Mouse (Mus musculus): ENCODE data around the gene Lsg1. TPM values are rescaled to one million over a fixed set of nuclear protein-coding genes. Genes with fewer than 3 reads are reported as not detected.
A peak's percentile ranks its signal among the peaks of the same experiment; 100 is the strongest.

The Lsg1 gene
- polyA plus RNA-seq, 1 experiment from 2014 or later: 54.5 TPM

DNA sequence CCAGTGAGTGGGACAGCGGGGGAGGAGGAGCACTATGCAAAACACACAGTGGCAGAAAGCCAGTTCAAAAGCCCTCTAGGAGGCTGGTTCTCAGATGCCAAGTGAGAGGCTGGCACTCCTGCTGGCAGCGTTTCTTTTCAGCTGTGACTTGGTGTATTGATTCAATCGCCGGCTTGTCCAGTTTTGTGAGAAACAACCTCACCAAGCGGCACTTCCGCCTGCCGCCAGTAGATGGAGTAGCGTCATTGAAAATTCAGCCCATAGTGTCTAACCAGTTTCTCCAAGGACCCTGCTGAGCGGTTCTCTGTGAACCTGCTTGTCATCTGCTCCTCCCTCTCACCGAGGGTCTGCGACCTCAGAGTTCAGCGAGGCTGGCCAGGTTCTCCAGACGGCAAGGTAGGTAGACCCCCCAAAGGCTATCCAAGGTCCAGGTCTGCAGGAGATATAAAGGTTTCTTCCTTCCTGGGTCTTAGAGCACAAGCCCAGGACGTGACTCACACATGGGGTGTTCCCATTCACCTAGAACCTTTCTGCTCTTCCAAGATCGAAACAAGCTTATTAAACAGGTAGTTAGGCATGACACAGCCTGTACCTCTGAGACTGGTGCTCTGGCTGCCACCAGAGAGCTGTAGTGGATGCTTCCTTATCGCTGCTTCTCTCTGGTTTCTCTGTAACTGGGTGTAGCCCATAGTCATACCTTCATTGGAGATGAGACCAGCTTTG lies 9.7 kb upstream of the Lsg1 start:
- peak overlapping the region; percentile 51 for H3K4me2 ChIP-seq
- peak; percentile 42; the same call in 1 of the 2 replicates for ATAC-seq (ENCODE audit: low read depth)
- no peaks in the 10 kb centered on the region for H3K36me3 ChIP-seq
- WGBS: 10% methylated on average over 16 of the region's 16 CpGs
- H3K9ac ChIP-seq: peak overlapping the region; percentile 55; the same call in 1 of the 2 replicates
- H3K4me3 ChIP-seq: peak overlapping the region; percentile 14; the same call in 1 of the 2 replicates
- H3K9me3 ChIP-seq: no peaks in the 10 kb centered on the region
- H3K27ac ChIP-seq (replicated peaks): 0 out of 2 replicates have a peak overlapping the region, but pooled peaks have one; percentile 15
- H3K4me1 ChIP-seq (replicated peaks): peaks cover 42% of the 10 kb centered on the region
- peaks cover 23% of the 10 kb centered on the region for H3K27me3 ChIP-seq

DNA sequence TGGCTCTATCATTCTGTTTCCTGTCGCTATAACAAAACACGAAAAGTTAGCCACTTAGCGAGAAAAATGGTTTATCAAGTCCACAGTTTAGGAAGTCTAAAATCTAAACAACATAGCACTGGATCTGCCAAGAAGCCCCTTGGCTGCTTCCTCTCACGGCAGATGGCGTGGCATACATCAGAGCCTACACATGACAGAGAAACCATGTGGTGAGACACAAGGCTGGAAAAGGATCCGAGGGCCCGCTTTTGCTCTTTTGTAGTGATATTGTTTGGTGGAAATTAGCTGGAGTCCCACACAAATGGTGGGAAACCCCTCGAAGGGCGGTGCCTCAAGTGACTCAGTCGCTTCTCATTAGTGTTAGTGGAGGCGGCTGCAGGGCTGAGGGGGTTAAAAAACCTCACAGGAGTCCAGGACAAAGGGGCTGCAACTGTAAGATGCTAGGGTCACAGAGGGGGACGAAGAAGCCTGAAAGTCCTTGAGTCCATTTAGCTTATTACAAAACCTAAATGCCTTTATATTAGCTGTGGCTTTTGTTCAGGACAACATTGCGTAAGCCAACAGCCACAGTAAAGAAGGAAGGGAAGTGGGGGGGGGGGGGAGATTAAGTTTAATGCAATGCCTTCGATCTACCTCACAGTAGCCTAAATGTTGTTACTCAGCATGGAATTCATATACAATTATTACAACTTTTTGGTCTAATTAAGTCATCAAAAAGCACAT lies 8.6 kb upstream of the Lsg1 start:
- H3K4me1 ChIP-seq (replicated peaks): peaks cover 31% of the 10 kb centered on the region
- H3K27me3 ChIP-seq: peaks cover 12% of the 10 kb centered on the region
- no peaks in the 10 kb centered on the region for H3K36me3 ChIP-seq
- no peaks in the 10 kb centered on the region for H3K9me3 ChIP-seq
- H3K27ac ChIP-seq (replicated peaks): no peak overlapping the region
- no peak overlapping the region for H3K9ac ChIP-seq
- ATAC-seq (ENCODE audit: low read depth): no peak
- no peak overlapping the region for H3K4me3 ChIP-seq
- H3K4me2 ChIP-seq: no peak overlapping the region
- 58% methylated on average over 14 of the region's 14 CpGs for WGBS

DNA sequence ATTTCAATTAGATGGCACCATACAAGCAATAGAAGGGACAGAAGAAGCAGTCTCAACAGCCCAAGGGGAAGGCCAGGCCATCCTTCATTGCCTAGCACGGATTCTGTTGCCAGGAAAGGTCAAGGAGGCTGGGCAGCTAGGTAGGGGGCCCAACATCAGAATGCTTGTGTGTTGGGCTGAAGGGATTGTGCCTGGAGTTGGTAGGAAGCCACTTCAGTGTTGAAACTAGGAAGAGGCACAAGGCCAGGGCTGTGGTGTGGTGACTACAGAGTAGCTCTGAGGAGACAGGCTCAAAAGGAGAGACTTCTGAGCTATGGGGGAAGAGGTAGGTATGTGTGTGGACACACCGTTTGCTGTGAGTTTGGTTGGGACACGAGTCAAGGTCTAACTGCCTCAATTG lies 8.0 kb upstream of the Lsg1 start:
- ATAC-seq (ENCODE audit: low read depth): no peak
- Histone ChIP-seq H3K4me2 (no peak overlapping the region), H3K36me3 (no peaks in the 10 kb centered on the region), H3K4me1 (replicated peaks) (peaks cover 24% of the 10 kb centered on the region), H3K9me3 (no peaks in the 10 kb centered on the region), H3K27me3 (0 out of 2 replicates have a peak, but pooled peaks cover 5% of the 10 kb centered on the region), H3K9ac (no peak overlapping the region), H3K27ac (replicated peaks) (no peak overlapping the region), H3K4me3 (no peak overlapping the region)
- 58% methylated on average over 3 of the region's 3 CpGs for WGBS

DNA sequence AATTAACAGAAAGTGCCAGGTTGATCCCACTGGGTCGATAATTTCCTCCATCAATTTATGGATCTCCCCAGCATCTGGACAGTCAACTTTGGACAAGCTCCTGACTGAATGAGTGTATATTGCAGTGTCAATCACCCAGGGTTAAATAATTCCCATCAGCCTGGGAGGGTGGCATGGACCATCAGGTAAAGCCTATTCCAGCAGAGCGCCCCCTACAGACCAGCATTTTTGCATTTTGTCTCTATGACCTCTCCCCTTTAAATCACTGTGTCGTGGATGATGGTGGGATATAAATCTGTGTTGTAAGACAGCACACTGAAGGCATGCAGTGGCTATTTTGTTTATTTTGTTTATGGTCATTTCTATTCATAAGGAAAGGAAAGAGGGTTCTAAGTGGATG lies 4.6 kb upstream of the Lsg1 start:
- 0 out of 2 replicates have a peak, but pooled peaks cover 4% of the 10 kb centered on the region for H3K27me3 ChIP-seq
- H3K4me3 ChIP-seq: no peak overlapping the region
- H3K9me3 ChIP-seq: no peaks in the 10 kb centered on the region
- 47% methylated on average over 3 of the region's 3 CpGs for WGBS
- no peak overlapping the region for H3K9ac ChIP-seq
- no peak for ATAC-seq (ENCODE audit: low read depth)
- no peak overlapping the region for H3K27ac ChIP-seq (replicated peaks)
- H3K4me2 ChIP-seq: no peak overlapping the region
- H3K4me1 ChIP-seq (replicated peaks): peaks cover 10% of the 10 kb centered on the region
- H3K36me3 ChIP-seq: no peaks in the 10 kb centered on the region

DNA sequence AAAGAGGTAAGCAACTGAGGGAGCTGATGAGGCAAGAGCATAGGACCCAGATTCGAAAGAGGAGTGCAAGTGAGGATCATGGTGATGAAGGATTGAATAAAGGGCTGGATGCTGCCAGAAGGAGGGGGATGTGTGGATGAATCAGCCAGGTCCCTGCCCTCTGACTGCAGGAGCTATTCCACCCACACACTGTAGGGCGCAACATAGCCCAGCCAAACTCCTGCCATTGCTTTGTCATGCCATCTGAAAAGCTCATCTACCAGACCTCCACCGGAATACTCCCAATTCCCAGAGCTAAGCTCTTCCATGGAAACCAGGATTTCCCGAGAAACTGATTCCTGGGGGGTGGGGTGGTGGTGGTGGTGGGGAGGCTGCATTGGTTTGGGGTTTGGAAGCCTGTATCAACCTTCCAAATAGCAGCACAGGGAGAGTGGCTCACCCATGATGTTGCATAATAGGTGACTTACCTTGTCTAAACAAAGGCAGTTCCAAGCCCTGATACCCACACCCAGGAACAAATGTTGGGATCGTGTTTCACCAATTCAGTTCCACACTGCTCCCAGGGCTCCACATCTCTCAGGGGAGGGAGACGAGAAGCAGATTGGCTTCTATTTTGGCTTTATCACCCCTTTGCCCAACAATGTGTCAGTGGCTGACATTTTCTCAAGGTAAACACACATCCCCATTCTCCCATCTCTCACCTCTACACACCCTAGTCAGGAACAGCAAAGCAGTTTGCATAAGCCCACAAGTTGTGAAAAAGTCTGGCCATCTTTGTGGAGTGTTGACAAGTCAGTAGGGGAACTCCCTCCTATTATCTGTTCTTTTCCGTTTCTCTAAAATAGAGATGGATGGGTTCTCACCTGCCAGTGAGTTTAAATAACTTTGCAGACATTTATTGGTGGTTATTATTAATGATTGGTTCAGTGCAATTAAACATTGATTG lies 3.1 kb upstream of the Lsg1 start:
- Histone ChIP-seq H3K27ac (replicated peaks) (no peak overlapping the region), H3K4me1 (replicated peaks) (peaks cover 17% of the 10 kb centered on the region), H3K27me3 (no peaks in the 10 kb centered on the region), H3K4me2 (no peak overlapping the region), H3K4me3 (no peak overlapping the region), H3K9ac (no peak overlapping the region), H3K9me3 (no peaks in the 10 kb centered on the region), H3K36me3 (peaks cover 2% of the 10 kb centered on the region; the same call in 1 of the 2 replicates)
- ATAC-seq (ENCODE audit: low read depth): no peak
- 42% methylated on average over 7 of the region's 7 CpGs for WGBS

DNA sequence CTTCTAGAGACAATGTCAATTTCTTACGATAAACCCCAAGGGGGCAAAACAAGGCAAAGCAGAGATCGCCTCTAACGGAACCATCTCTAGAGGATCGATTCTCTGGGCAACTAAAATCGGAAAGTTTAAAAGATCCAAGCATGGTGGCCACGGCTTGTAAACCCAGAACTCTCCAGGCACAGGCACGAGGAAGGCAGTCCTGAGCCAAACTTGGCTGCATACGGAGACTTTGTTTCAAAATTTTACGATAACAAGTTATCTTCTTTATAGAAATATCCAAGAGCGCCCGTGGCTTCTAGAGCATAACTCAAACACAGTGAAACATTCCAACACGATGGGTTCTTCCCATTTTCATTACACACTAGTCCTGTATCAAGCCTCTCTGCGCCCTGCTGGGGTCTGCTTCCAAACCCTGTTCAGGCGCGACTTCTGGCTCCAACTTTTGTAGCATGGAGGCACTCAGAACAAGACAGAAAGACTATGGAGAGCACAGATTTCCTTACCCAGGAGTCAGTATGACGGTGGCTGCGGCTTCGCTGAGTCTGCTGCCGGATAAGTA lies 378 bp downstream of the Lsg1 start:
- 4% methylated on average over 19 of the region's 19 CpGs for WGBS
- Histone ChIP-seq H3K27me3 (no peaks in the 10 kb centered on the region), H3K9me3 (no peaks in the 10 kb centered on the region), H3K9ac (peak overlapping the region; percentile 73), H3K4me2 (peak overlapping the region; percentile 96), H3K27ac (replicated peaks) (peak overlapping the region; percentile 25; the same call in 1 of the 2 replicates), H3K4me3 (peak overlapping the region; percentile 72), H3K4me1 (replicated peaks) (peaks cover 20% of the 10 kb centered on the region), H3K36me3 (peaks cover 35% of the 10 kb centered on the region)
- peak; percentile 65 for ATAC-seq (ENCODE audit: low read depth)

DNA sequence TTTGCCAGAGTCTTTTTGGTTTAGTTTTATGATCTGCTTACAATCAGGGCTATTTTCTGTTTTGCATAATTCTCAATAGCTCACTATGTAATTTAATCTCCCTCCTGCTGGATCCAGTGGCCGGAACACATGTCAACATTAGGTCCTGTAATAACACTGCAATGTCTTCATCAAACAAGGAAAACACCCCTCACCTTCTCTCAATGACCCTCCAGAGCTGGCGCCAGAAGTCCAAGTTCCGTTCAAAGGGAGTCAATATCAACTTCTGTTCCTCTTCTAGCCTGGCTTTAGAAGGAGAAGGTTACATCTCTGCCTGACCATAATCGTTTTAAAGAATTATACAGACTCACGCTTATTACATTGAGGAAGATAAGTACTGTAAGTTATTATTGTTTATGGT lies 6.6 kb downstream of the Lsg1 start:
- ATAC-seq (ENCODE audit: low read depth): no peak
- 92% methylated on average over 5 of the region's 5 CpGs for WGBS
- no peak overlapping the region for H3K9ac ChIP-seq
- H3K4me2 ChIP-seq: no peak overlapping the region
- H3K4me3 ChIP-seq: no peak overlapping the region
- H3K27ac ChIP-seq (replicated peaks): no peak overlapping the region
- H3K27me3 ChIP-seq: no peaks in the 10 kb centered on the region
- peaks cover 98% of the 10 kb centered on the region for H3K36me3 ChIP-seq
- peaks cover 5% of the 10 kb centered on the region; the same call in 1 of the 2 replicates for H3K4me1 ChIP-seq (replicated peaks)
- H3K9me3 ChIP-seq: no peaks in the 10 kb centered on the region

DNA sequence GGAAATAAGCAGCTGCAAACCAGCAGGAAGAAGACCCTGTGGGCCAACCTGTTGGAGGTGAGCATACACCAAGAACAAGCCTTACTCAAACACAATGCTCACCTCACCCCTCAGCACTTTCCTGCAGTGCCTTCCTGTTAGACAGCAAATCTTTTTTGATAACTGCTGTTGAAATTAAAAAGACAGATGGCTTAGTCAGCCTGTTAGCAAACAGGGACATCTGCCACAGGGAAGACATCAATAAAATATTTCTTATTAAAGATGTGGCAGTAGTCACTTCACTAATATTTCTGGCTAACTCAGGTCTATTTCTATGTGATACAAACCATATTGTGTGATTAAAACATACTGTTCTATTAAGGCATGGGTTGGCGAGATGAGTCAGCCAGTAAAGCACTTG lies 11.0 kb downstream of the Lsg1 start:
- no peak overlapping the region for H3K4me3 ChIP-seq
- H3K4me2 ChIP-seq: no peak overlapping the region
- peaks cover 95% of the 10 kb centered on the region for H3K36me3 ChIP-seq
- no peak overlapping the region for H3K27ac ChIP-seq (replicated peaks)
- 95% methylated on average over 1 of the region's 1 CpGs for WGBS
- no peaks in the 10 kb centered on the region for H3K9me3 ChIP-seq
- no peaks in the 10 kb centered on the region for H3K27me3 ChIP-seq
- no peak overlapping the region for H3K9ac ChIP-seq
- ATAC-seq (ENCODE audit: low read depth): no peak
- no peaks in the 10 kb centered on the region for H3K4me1 ChIP-seq (replicated peaks)

DNA sequence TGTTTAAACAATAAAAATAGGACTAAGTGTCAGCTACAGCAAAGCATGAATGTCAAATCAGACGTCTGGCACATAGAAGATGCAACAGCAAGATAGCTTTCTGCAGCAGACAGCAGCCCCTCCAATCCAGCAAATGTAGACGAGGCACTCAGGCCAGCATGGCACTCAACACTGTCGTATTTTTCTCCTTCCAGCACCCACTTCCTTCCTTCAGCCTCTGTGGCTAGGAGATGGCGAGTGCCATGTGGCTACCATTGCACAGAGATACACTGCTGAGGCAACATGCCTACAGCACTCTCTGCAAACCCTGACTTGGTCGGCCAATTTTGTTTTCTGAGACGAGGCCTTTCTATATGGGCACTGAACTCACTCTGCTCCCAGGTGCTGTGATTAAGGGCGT lies 11.6 kb downstream of the Lsg1 start:
- Histone ChIP-seq H3K9me3 (no peaks in the 10 kb centered on the region), H3K9ac (no peak overlapping the region), H3K27me3 (no peaks in the 10 kb centered on the region), H3K4me2 (no peak overlapping the region), H3K27ac (replicated peaks) (no peak overlapping the region), H3K4me3 (no peak overlapping the region), H3K4me1 (replicated peaks) (no peaks in the 10 kb centered on the region), H3K36me3 (peaks cover 95% of the 10 kb centered on the region)
- no peak for ATAC-seq (ENCODE audit: low read depth)
- 87% methylated on average over 7 of the region's 7 CpGs for WGBS

DNA sequence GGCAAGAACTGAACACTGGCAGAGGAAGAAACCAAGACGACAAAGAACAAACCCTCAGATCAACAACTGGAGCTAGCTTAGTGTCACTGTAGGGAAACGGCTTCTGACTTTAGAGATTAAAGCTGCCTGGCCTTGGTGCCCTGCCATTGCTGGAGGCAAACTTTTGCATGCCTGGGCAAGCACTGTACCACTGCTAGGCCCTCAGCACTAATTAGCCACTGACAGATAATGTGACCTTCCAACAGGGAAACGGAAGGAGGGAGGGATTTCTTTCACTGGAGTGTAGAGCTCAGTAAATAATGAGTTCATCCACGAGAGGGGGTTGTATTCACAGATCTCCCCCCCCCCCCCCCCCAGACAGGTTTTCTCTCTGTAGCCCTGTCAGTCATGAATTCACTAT lies 15.2 kb downstream of the Lsg1 start:
- H3K9ac ChIP-seq: no peak overlapping the region
- no peak for ATAC-seq (ENCODE audit: low read depth)
- no peak overlapping the region for H3K4me2 ChIP-seq
- H3K4me3 ChIP-seq: no peak overlapping the region
- no peak overlapping the region for H3K27ac ChIP-seq (replicated peaks)
- WGBS: 70% methylated on average over 4 of the region's 4 CpGs
- peaks cover 95% of the 10 kb centered on the region for H3K36me3 ChIP-seq
- no peaks in the 10 kb centered on the region for H3K27me3 ChIP-seq
- H3K9me3 ChIP-seq: no peaks in the 10 kb centered on the region
- H3K4me1 ChIP-seq (replicated peaks): no peaks in the 10 kb centered on the region

DNA sequence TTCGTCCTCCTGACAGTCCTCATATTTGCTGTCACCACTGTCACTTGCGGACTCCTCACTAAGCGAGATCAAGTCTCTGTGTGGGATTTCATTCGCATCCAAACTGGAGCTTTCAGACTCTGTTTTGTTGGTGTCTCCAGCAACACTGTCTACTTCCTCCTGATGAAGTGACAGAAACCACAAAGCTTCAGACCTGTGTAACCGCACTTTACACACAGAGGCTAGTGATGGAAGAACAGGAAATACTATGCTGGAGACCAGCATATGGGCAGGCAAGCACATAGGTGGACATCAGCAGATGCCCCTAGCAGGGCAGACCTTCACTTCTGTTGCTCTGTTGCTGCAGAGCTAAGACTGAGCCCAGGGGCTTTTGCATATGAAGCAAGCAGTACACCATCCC lies 16.0 kb downstream of the Lsg1 start:
- 97% methylated on average over 5 of the region's 5 CpGs for WGBS
- H3K4me3 ChIP-seq: no peak overlapping the region

More for the DNA sequence above, 16.0 kb downstream of the Lsg1 start:
- no peak overlapping the region for H3K27ac ChIP-seq (replicated peaks)
- H3K4me2 ChIP-seq: no peak overlapping the region
- H3K4me1 ChIP-seq (replicated peaks): no peaks in the 10 kb centered on the region
- no peaks in the 10 kb centered on the region for H3K9me3 ChIP-seq
- H3K36me3 ChIP-seq: peaks cover 95% of the 10 kb centered on the region
- no peak for ATAC-seq (ENCODE audit: low read depth)
- no peaks in the 10 kb centered on the region for H3K27me3 ChIP-seq
- H3K9ac ChIP-seq: no peak overlapping the region
